In genomic region chr2:25289651-25290050, GRCm38 (mm10) we compare ENCODE assay signal across 8 mouse cellular contexts. TPM values are rescaled to one million over a fixed set of nuclear protein-coding genes. Genes with fewer than 3 reads are reported as not detected.
DNase-seq lines count a peak whose midpoint lies in the region; ATAC-seq and TF ChIP-seq lines count a peak whose summit lies in the region.

Gene Lrrc26 (plus strand): TSS chr2:25289915.

- H3K4me3 ChIP-seq in cortical plate, adult 2 months (ENCODE audit: insufficient read depth, low read length), result no peak within 1 kb of the TSS
- H3K4me3 ChIP-seq in intestine, embryonic 15.5 days (replicated peaks), result peak within 1 kb of the TSS; percentile 16
- H3K4me3 ChIP-seq in lung, embryonic 15.5 days, result peak within 1 kb of the TSS; percentile 35

- ATAC-seq in intestine, embryonic 15.5 days, result no peak
- ATAC-seq in lung, embryonic 15.5 days (ENCODE audit: borderline replicate concordance, extremely low read depth, low FRiP score, low TSS enrichment), result no peak

- peaks cover 65% of the 10 kb centered on the region for H3K27me3 ChIP-seq in intestine, embryonic 15.5 days (replicated peaks)
- peaks cover 65% of the 10 kb centered on the region for H3K27me3 ChIP-seq in lung, embryonic 15.5 days

- peaks cover 3% of the 10 kb centered on the region; the same call in 1 of the 2 replicates for H3K4me1 ChIP-seq in cortical plate, adult 2 months (ENCODE audit: control insufficient read depth, insufficient read depth, low read length)
- H3K4me1 ChIP-seq in intestine, embryonic 15.5 days (replicated peaks), result peaks cover 29% of the 10 kb centered on the region
- peaks cover 52% of the 10 kb centered on the region for H3K4me1 ChIP-seq in lung, embryonic 15.5 days

- no peak for TF ChIP-seq CTCF in cortical plate, adult 2 months (IDR thresholded peaks at IDR 0.05; ENCODE audit: extremely low read depth, insufficient read depth, low read length)

- 9% methylated on average over 11 of the region's 11 CpGs for WGBS in intestine, embryonic 15.5 days
- WGBS in lung, embryonic 15.5 days, result 8% methylated on average over 11 of the region's 11 CpGs

- H3K27ac ChIP-seq in cortical plate, adult 2 months (ENCODE audit: insufficient read depth, low read length), result peak within 1 kb of the TSS; percentile 24; the same call in 1 of the 2 replicates
- no peak within 1 kb of the TSS for H3K27ac ChIP-seq in intestine, embryonic 15.5 days
- no peak within 1 kb of the TSS for H3K27ac ChIP-seq in lung, embryonic 15.5 days

- peak; percentile 84 for DNase-seq in left cerebral cortex, postnatal 4 days
- DNase-seq in left cerebral cortex, adult 8-10 months (ENCODE audit: low spot score in 2 of 2), result no peak
- DNase-seq in frontal cortex, postnatal 25 days (ENCODE audit: low spot score in 2 of 2), result no peak
- no peak for DNase-seq in urinary bladder, postnatal 4 days (ENCODE audit: low spot score in 2 of 2)
- DNase-seq in left cerebral cortex, postnatal 36 days (ENCODE audit: low spot score in 2 of 2), result no peak

- H3K36me3 ChIP-seq in intestine, embryonic 15.5 days, result peaks cover 3% of the 10 kb centered on the region; the same call in 1 of the 2 replicates
- H3K36me3 ChIP-seq in lung, embryonic 15.5 days, result peaks cover 12% of the 10 kb centered on the region

- H3K9ac ChIP-seq in intestine, embryonic 15.5 days, result no peak within 1 kb of the TSS
- H3K9ac ChIP-seq in lung, embryonic 15.5 days, result no peak within 1 kb of the TSS

- intact Hi-C loops in left cerebral cortex, postnatal 4 days (cut with DNase I), result no loop called here
- intact Hi-C loops in left cerebral cortex, postnatal 36 days (cut with DNase I), result no loop called here

- H3K9me3 ChIP-seq in intestine, embryonic 15.5 days, result no peaks in the 10 kb centered on the region
- H3K9me3 ChIP-seq in lung, embryonic 15.5 days, result no peaks in the 10 kb centered on the region

- H3K4me2 ChIP-seq in intestine, embryonic 15.5 days (replicated peaks), result peak within 1 kb of the TSS; percentile 68
- H3K4me2 ChIP-seq in lung, embryonic 15.5 days, result peak within 1 kb of the TSS; percentile 38

- no peak for TF ChIP-seq POLR2A in cortical plate, adult 2 months (IDR thresholded peaks at IDR 0.05; ENCODE audit: extremely low read depth, insufficient read depth, low read length)

RNA-seq across cellular contexts. Expression of gene Lrrc26, which starts in this region (rescaled TPM):
- total RNA-seq in left cerebral cortex, postnatal 4 days (2021), result not detected
- not detected for total RNA-seq in left cerebral cortex, adult 8-10 months (2022)
- polyA plus RNA-seq in cortical plate, adult 2 months (2012; rRNA removed), result not detected in 2 replicates
- polyA plus RNA-seq in intestine, embryonic 15.5 days (2015; fragmentation: Nextera tagmentation; extraction: Ambion mirVana), result 0.43 and 1.8 TPM in 2 replicates
- 3.4 and 4.5 TPM in 2 replicates for polyA plus RNA-seq in lung, embryonic 15.5 days (2015; fragmentation: Nextera tagmentation; extraction: Ambion mirVana)
- not detected for total RNA-seq in left cerebral cortex, postnatal 36 days (2021)

Comparison
In these comparisons a context has a peak if more than half of its experiments do, and no peak if none do; other contexts are left out.
1. Peak in DNase-seq in left cerebral cortex, postnatal 4 days; RNA of the gene not detected or under 1 TPM.